Mouse (Mus musculus) hindbrain, embryonic 11.5 days (tissue): Measurements from ENCODE around the gene Brd1. TPM values are rescaled to one million over a fixed set of nuclear protein-coding genes. Genes with fewer than 3 reads are reported as not detected.
"Not testable (repeated sequence)": the region's sequence is repeated elsewhere in the genome, so short reads cannot be mapped to it uniquely, and the experiment has no call there.

Source experiments
- ATAC-seq: fragments of 200-750 bp; cut with Nextera tagmentation; 2 replicates; pipeline ENCODE4 v1.8.0; 2017; ENCODE audit warnings: mild to moderate bottlenecking, moderate TSS enrichment, moderate library complexity; ENCODE audit not compliant: low FRiP score
- DNase-seq: peaks from one replicate; pipeline ENCODE4 v3.0.0-alpha.2; 2015; ENCODE audit warnings: low spot score
- H3K27ac ChIP-seq: fragments of 300-500 bp; sonication (generic); 2 replicates; pipeline ENCODE4 v1.5.1; 2014; ENCODE audit warnings: mild to moderate bottlenecking, low read depth, low read length
- H3K27me3 ChIP-seq: fragments of 300-500 bp; sonication (generic); 2 replicates; pipeline ENCODE4 v1.6.1; 2014; ENCODE audit warnings: mild to moderate bottlenecking, low read length, moderate library complexity, mixed read lengths; ENCODE audit not compliant: control insufficient read depth, insufficient read depth
- H3K36me3 ChIP-seq: fragments of 300-500 bp; sonication (generic); 2 replicates; pipeline ENCODE4 v1.6.1; 2014; ENCODE audit warnings: mild to moderate bottlenecking, low read length, moderate library complexity, mixed read lengths; ENCODE audit not compliant: control insufficient read depth, insufficient read depth
- H3K4me1 ChIP-seq: fragments of 300-500 bp; sonication (generic); replicated peaks from 2 replicates; pipeline ENCODE4 v1.6.1; 2014; ENCODE audit warnings: low read length, mixed read lengths; ENCODE audit not compliant: control insufficient read depth, insufficient read depth
- H3K4me2 ChIP-seq: fragments of 300-500 bp; sonication (generic); replicated peaks from 2 replicates; pipeline ENCODE4 v1.6.1; 2014; ENCODE audit warnings: mild to moderate bottlenecking, low read depth, low read length
- H3K4me3 ChIP-seq: fragments of 300-500 bp; sonication (generic); 2 replicates; pipeline ENCODE4 v1.5.1; 2014; ENCODE audit warnings: low read depth, low read length
- H3K9ac ChIP-seq: fragments of 300-500 bp; sonication (generic); 2 replicates; pipeline ENCODE4 v1.6.1; 2014; ENCODE audit warnings: low read depth, low read length
- H3K9me3 ChIP-seq: fragments of 300-500 bp; sonication (generic); 2 replicates; pipeline ENCODE4 v1.6.1; 2016; ENCODE audit warnings: low read length; ENCODE audit not compliant: control insufficient read depth
- WGBS: fragments of 180-500 bp; shearing (Covaris S2); extraction: QIAGEN DNeasy Blood & Tissue Kit; methylation state at CpG from one replicate; pipeline ENCODE4 v1.1.7; 2014; 5-methylcytosine and 5-hydroxymethylcytosine counted together
- polyA plus RNA-seq: library from polyadenylated mRNA; unstranded; fragments of >200 nt; fragmentation: Nextera tagmentation; extraction: Ambion mirVana; gene quantifications from 2 replicates; pipeline ENCODE4 v1.2.1, GENCODE M21; 2014

Brd1 gene
- polyA plus RNA-seq, 1 experiment from 2014 or later = 29.4 TPM

DNA sequence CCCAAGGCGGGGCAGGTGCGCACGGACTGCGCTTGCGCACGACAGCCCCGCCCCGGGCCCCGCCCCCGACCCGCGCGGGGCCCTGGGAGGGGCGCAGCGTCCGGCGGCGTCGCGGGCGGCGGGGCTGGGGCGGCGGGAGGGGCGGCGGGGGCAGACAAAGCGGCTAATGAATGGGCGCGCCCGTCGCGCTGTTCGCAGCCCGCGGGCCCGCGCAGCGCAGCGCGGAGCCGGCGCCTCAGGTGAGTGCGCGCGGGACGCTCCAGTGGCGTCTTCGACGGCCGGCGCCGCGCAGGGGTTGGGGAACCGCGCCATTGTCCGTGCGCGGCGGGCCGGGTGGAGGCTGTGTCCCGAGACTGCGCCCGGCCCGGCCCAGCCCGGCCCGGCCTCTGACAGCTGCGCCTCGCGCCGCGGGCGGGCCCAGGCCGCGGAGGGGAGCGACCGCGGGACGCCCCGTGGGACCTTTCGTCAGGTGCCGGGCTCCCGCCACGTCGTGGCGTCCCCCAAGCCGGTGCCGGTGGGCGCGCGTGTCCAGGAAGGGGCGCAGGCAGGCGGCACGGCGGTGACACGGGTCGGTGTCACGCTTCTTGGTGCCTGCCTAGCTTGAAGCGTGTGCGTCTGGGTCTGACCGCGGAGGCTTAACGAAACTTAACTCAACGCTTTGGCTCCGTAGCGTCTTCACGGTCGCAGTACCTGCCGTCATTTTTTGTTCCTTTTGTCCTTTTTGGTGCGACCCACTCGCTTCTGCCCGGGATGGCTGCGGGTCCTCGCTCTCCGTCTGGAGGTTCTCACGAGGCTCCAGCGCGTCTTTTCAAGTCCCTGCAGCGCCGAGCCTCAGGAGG, 17.8 kb upstream of the Brd1 start, which contains the start of gene Zbed4:
TSS of gene Zbed4 (plus strand) at position 97 of the 839 bp plus-strand sequence.
- peak within 1 kb of the TSS; percentile 95 for H3K9ac ChIP-seq
- H3K9me3 ChIP-seq = no peaks in the 10 kb centered on the region
- H3K27me3 ChIP-seq = no peaks in the 10 kb centered on the region
- peak within 1 kb of the TSS; percentile 86 for H3K4me3 ChIP-seq
- H3K36me3 ChIP-seq = 0 out of 2 replicates have a peak, but pooled peaks cover 3% of the 10 kb centered on the region
- peak within 1 kb of the TSS; percentile 74 for H3K4me2 ChIP-seq
- peaks cover 4% of the 10 kb centered on the region; the same call in 1 of the 2 replicates for H3K4me1 ChIP-seq
- peak within 1 kb of the TSS; percentile 92 for H3K27ac ChIP-seq
- DNase-seq = peak; percentile 75
- WGBS = under 1% methylated on average over 60 of the region's 119 CpGs
- peak; percentile 84 for ATAC-seq

DNA sequence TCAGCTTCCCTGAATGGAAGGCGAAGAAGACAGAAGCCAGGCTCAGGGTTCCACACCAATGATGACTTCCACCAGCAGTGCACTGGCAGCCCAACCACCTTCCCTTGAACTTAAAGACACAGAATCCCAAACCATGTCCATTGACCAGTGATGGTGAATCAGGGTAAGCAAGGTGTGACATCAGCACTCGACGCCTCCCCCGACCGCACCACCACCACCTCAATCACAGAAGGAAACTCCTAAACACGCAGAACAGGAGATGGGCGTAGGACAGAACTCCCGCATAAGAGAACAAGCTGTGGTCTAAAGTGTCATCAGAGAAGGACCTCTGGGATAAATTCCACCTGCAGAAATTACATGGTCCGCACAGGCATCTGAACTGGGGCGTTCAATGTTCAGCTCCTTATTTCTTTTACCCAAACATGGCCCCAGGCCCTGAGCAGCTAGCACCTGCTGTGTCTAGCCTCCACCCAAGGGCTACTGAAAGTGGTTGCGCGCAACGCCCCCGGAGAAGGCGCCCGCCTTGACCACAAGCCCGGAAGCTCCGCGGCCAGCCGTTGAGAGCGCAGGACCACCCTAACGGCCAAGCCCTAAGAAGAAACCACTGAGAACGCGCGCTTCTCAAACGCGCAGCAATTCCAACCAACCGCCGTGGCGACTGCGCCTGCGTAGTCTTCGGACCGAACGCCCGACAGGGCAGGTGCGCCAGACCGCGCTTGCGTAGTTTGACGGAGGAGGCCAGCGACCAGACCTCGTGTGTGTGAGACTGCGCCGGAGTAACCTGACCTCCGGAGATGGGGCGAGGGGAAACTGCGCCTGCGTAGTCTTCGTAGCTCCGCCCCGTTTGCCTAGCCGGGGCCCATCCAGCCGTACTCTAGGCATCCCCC, 16.9 kb upstream of the Brd1 start:
- 6% methylated on average over 54 of the region's 54 CpGs for WGBS
- H3K27me3 ChIP-seq = no peaks in the 10 kb centered on the region
- DNase-seq (peak; percentile 99), ATAC-seq (peak; percentile 97)
- peak overlapping the region; percentile 72 for H3K9ac ChIP-seq
- H3K4me1 ChIP-seq = peaks cover 4% of the 10 kb centered on the region; the same call in 1 of the 2 replicates
- H3K27ac ChIP-seq = peak overlapping the region; percentile 74
- H3K4me2 ChIP-seq = peak overlapping the region; percentile 74
- no peaks in the 10 kb centered on the region for H3K9me3 ChIP-seq
- peak overlapping the region; percentile 86 for H3K4me3 ChIP-seq
- 0 out of 2 replicates have a peak, but pooled peaks cover 3% of the 10 kb centered on the region for H3K36me3 ChIP-seq

DNA sequence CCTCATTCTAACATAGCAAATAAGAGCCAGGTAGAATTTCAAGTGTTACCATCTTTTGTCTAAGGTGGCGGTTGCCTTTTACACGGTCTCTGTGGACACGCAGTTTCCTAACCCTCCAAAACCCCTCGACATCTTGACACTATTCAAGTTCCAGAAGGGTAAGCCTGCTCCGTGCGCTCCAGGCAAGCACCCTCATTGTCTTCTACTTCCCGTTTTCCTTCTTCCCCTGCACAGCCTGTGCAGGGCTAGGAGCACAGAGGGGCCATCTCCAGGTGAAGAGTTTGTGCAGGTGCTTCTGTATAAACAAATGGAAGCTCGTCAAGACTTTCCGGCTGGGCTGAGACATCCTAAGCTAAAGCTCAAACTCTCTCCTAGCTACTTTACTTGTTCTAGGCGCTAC, 16.0 kb upstream of the Brd1 start:
- no peak for DNase-seq
- Histone ChIP-seq H3K36me3 (0 out of 2 replicates have a peak, but pooled peaks cover 2% of the 10 kb centered on the region), H3K4me2 (no peak overlapping the region), H3K4me3 (no peak overlapping the region), H3K9me3 (no peaks in the 10 kb centered on the region), H3K27me3 (no peaks in the 10 kb centered on the region), H3K9ac (no peak overlapping the region), H3K4me1 (peaks cover 4% of the 10 kb centered on the region; the same call in 1 of the 2 replicates), H3K27ac (no peak overlapping the region)
- 93% methylated on average over 10 of the region's 10 CpGs for WGBS
- ATAC-seq = no peak

DNA sequence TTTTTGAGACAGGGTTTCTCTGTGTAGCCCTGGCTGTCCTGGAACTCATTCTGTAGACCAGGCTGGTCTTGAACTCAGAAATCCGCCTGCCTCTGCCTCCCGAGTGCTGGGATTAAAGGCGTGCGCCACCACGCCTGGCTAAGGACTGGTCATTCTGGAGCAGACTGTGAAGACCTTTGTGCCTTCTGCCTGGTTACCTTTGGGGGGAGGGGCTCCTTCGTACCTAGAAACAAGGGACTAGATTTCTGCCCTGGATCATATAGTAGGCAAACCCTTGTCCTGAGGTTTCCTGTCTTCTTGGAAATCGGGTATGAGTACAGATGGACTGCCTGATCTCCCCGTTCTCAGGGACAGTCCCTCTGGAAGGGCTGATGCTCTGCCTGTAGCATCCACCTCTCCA, 15.6 kb upstream of the Brd1 start:
- WGBS = 93% methylated on average over 8 of the region's 8 CpGs

DNA sequence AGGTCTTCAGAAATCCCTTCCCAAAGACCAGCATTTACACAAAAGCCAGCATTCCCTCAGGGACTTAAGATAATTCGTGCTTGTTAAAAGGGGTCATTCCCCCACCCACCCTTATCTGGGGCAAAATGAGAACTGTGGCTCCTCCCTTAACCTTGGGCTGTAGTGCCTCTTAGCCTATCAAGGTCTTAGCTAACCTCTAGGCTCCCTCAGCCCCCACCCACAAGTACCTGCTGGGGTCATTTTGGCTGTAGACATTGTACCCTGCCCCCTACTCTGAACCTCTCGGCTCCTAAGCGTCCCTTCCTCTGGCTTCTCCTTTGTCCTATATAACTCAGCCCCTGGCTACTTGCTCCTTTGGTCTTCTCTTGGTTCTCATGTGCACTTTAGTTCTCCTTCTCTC, 11.9 kb upstream of the Brd1 start:
- Histone ChIP-seq H3K4me2 (no peak overlapping the region), H3K27ac (no peak overlapping the region), H3K27me3 (no peaks in the 10 kb centered on the region), H3K9me3 (no peaks in the 10 kb centered on the region), H3K4me1 (peaks cover 4% of the 10 kb centered on the region; the same call in 1 of the 2 replicates), H3K9ac (no peak overlapping the region), H3K4me3 (no peak overlapping the region), H3K36me3 (no peaks in the 10 kb centered on the region)
- ATAC-seq (no peak), DNase-seq (no peak)
- 50% methylated on average over 3 of the region's 3 CpGs for WGBS

More for the DNA sequence above, 15.6 kb upstream of the Brd1 start:
- not testable (repeated sequence) for H3K27me3 ChIP-seq, H3K36me3 ChIP-seq, H3K4me3 ChIP-seq, H3K4me2 ChIP-seq, DNase-seq, H3K9me3 ChIP-seq, H3K4me1 ChIP-seq, H3K27ac ChIP-seq, H3K9ac ChIP-seq, ATAC-seq

DNA sequence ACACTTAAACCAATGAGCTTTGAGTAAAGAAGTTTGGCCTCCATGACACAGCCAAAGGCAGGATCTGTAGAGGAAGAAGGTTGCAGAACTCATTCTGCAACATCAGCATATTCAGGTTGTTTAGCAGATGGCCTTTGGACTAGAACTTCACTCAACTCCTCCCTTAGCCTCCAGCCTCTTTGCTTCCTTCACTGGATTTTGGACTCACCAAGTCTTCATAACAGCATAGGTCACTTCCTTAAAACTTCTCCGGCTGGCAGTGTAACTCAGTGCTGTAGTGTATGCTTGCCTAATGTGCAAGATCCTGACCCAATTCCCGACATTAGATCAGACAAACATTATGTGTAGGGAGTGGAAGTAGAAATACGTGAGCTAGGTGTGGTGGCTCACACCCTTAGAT, 11.3 kb upstream of the Brd1 start:
- WGBS = 88% methylated on average over 3 of the region's 3 CpGs
- ATAC-seq = no peak
- no peaks in the 10 kb centered on the region for H3K36me3 ChIP-seq

DNA sequence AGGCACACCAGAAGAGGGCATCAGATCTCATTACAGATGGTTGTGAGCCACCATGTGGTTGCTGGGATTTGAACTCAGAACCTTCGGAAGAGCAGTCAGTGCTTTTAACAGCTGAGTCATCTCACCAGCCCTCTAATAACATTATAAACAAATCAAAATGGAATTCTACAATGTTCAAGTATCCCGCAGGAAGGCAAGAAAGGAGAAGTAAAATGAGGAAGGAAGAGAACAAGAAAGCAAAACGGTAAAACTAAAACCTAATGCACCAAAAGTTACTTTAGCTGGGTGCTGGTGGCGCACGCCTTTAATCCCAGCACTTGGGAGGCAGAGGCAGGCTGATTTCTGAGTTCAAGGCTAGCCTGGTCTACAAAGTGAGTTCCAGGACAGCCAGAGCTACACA, 9.3 kb upstream of the Brd1 start:
- H3K27me3 ChIP-seq, H3K4me3 ChIP-seq, H3K4me2 ChIP-seq, H3K9me3 ChIP-seq, DNase-seq, ATAC-seq, H3K27ac ChIP-seq, H3K36me3 ChIP-seq, H3K9ac ChIP-seq, H3K4me1 ChIP-seq: not testable (repeated sequence)
- 93% methylated on average over 5 of the region's 5 CpGs for WGBS

More for the DNA sequence above, 11.3 kb upstream of the Brd1 start:
- Histone ChIP-seq H3K9me3 (no peaks in the 10 kb centered on the region), H3K4me1 (0 out of 2 replicates have a peak, but pooled peaks cover under 1% of the 10 kb centered on the region), H3K4me2 (no peak overlapping the region), H3K9ac (no peak overlapping the region), H3K27ac (no peak overlapping the region), H3K27me3 (no peaks in the 10 kb centered on the region), H3K4me3 (no peak overlapping the region)
- no peak for DNase-seq

DNA sequence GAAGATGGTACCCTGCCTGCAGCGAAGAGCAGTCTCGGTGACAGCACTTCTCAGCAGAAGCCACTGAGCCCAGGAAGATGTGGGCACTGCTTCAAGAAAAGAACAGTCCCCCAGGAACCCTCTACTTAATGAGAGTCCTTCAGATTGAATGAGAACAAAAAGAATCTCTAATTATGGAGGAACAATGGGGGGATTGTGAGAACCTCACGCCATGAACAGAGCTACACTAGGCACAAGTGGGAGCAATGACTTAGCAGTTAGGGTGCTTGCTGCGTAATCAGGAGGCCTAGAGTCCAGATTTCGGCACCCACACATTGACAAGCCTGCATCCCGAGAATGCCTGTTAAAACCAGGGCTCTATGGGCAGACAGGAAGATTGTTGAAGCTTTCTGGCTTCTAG, 7.3 kb upstream of the Brd1 start:
- Histone ChIP-seq H3K36me3 (no peaks in the 10 kb centered on the region), H3K9ac (no peak overlapping the region), H3K4me3 (no peak overlapping the region), H3K27me3 (no peaks in the 10 kb centered on the region), H3K27ac (no peak overlapping the region), H3K4me2 (no peak overlapping the region), H3K4me1 (no peaks in the 10 kb centered on the region), H3K9me3 (no peaks in the 10 kb centered on the region)
- DNase-seq (no peak), ATAC-seq (no peak)
- WGBS = 62% methylated on average over 6 of the region's 6 CpGs
